Mouse (Mus musculus) olfactory bulb, adult 2 months (tissue): Measurements from ENCODE around the gene Zbed5.

ENCODE experiments used
- CTCF ChIP-seq: fragments of 200-500 bp; IDR thresholded peaks from 2 replicates; pipeline ENCODE4 v1.5.1; 2012; ENCODE audit warnings: low read depth, mild to moderate bottlenecking, low read length, moderate library complexity; ENCODE audit not compliant: insufficient read depth
- POLR2A ChIP-seq: fragments of 200-500 bp; IDR thresholded peaks from 2 replicates; pipeline ENCODE4 v1.6.1; 2012; ENCODE audit warnings: mild to moderate bottlenecking, low read depth, low read length, moderate library complexity; ENCODE audit not compliant: insufficient read depth

- peak; percentile 20; the same call in 1 of the 2 replicates for TF ChIP-seq CTCF
- no peak for TF ChIP-seq POLR2A
Observed at GRCm38 (mm10) chr5:129864467-129864866, 31.1 kb upstream of the Zbed5 start.
